13 mouse cellular contexts compared by ENCODE assay signal in genomic region chr12:70777466-70777865, GRCm38 (mm10).
"Had no signal": no experiment of that assay in that cellular context is flagged by ENCODE, and none has a peak within 500 bp of the region (broad histone marks: within the 10 kb centered on the region; RNA-seq: fewer than 3 reads in every experiment).

No protein-coding gene starts in this region.

- H3K27ac ChIP-seq: liver, embryonic 13.5 days; neural tube, embryonic 12.5 days; neural tube, embryonic 15.5 days had no signal

- H3K4me2 ChIP-seq: liver, embryonic 13.5 days; neural tube, embryonic 12.5 days; neural tube, embryonic 15.5 days had no signal

- H3K9ac ChIP-seq: liver, embryonic 13.5 days; neural tube, embryonic 12.5 days; neural tube, embryonic 15.5 days had no signal

- DNase-seq: kidney, adult 18-20 months; kidney, adult 9 months; kidney, postnatal 14 days; liver, embryonic 13.5 days; lung, adult 2 months; lung, postnatal 14 days; retina, postnatal 1 day; right cerebral cortex, postnatal 25 days; spleen, adult 18-20 months; thymus, adult 18-20 months; thymus, postnatal 36 days had no signal

- H3K36me3 ChIP-seq: liver, embryonic 13.5 days; neural tube, embryonic 12.5 days; neural tube, embryonic 15.5 days had no signal

- H3K9me3 ChIP-seq: liver, embryonic 13.5 days; neural tube, embryonic 12.5 days; neural tube, embryonic 15.5 days had no signal

- H3K4me1 ChIP-seq: liver, embryonic 13.5 days; neural tube, embryonic 12.5 days had no signal

- H3K27me3 ChIP-seq: liver, embryonic 13.5 days; neural tube, embryonic 12.5 days; neural tube, embryonic 15.5 days had no signal

- H3K4me3 ChIP-seq: liver, embryonic 13.5 days; neural tube, embryonic 12.5 days; neural tube, embryonic 15.5 days had no signal
